Mouse (Mus musculus) ovary, adult 10 weeks (tissue): ENCODE measurements around the gene Gabrb2. TPM values are rescaled to one million over a fixed set of nuclear protein-coding genes. Genes with fewer than 3 reads are reported as not detected.

Source experiments
- polyA plus RNA-seq: library from polyadenylated mRNA; stranded (reverse); fragments of 350-450 nt; fragmentation: Illumina TruSeq; extraction: RNeasy Lipid Tissue Mini Kit (QIAGEN cat#74804); gene quantifications from one replicate; pipeline ENCODE4 v1.2.3, GENCODE M21; 2014

The Gabrb2 gene
- 6.5 TPM for polyA plus RNA-seq

DNA sequence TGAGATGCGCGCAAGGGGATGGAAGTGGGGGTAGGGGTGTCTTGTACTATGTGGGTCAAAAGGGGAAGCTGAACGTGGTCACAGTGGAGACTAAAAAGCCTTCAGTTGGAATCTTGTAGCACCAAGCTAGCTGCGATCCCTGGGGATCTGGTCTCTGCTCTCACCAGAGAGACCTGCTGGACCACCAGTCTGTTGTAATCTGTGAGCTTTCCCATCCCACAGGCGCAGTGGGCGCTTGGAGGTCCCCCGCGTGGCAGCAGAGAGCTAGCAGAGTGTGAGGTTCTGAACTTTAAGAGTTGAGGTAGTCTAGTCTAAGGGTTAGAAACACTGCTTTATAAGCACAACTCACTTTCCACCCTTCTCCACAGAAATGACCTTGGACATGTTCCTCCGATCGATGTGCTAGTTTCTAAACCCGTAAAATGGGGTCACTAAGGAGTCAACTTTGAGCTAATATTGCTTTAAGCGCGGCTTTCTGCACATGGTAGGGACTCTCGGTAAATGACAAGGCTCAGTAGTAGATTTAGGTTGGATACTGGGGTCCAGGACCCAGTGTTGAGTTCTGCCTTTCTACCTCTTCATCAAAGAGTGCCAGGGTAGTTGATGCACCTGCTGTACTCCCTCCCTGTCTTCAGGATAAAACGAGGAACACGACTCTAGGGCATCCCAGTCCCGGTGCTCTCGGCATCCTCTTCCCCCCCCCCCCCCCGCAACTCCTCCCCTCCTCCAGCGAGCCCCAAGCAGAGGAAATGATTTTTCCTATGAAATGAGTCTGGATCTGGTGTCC, at the start of gene Gabrb2:
Gabrb2 (plus strand) TSS at position 762 of the 787 bp plus-strand sequence.

Other genes starting within 250 kb of the Gabrb2 start
- 2.0 TPM for gene Gabra1, start 236.8 kb upstream of the Gabrb2 start, polyA plus RNA-seq
- gene Gabra6, start 98.7 kb upstream of the Gabrb2 start, polyA plus RNA-seq, result not detected